Mouse (Mus musculus) olfactory bulb, adult 2 months (tissue): ENCODE results near the gene Nebl. TPM values are rescaled to one million over a fixed set of nuclear protein-coding genes. Genes with fewer than 3 reads are reported as not detected.

Source experiments
- H3K27ac ChIP-seq: fragments of 200-500 bp; 2 replicates; pipeline ENCODE4 v1.5.1; 2012; ENCODE audit warnings: low read depth, low read length; ENCODE audit not compliant: insufficient read depth
- H3K4me1 ChIP-seq: fragments of 200-500 bp; 2 replicates; pipeline ENCODE4 v1.6.1; 2012; ENCODE audit warnings: low read length; ENCODE audit not compliant: control insufficient read depth, insufficient read depth
- H3K4me3 ChIP-seq: fragments of 200-500 bp; 2 replicates; pipeline ENCODE4 v1.5.1; 2012; ENCODE audit warnings: mild to moderate bottlenecking, low read depth, low read length, moderate library complexity; ENCODE audit not compliant: insufficient read depth
- CTCF ChIP-seq: fragments of 200-500 bp; IDR thresholded peaks from 2 replicates; pipeline ENCODE4 v1.5.1; 2012; ENCODE audit warnings: low read depth, mild to moderate bottlenecking, low read length, moderate library complexity; ENCODE audit not compliant: insufficient read depth
- POLR2A ChIP-seq: fragments of 200-500 bp; IDR thresholded peaks from 2 replicates; pipeline ENCODE4 v1.6.1; 2012; ENCODE audit warnings: mild to moderate bottlenecking, low read depth, low read length, moderate library complexity; ENCODE audit not compliant: insufficient read depth
- WGBS: fragments of 180-500 bp; shearing (Covaris S2); methylation state at CpG from one replicate; pipeline ENCODE4 v1.1.7; 2018; 5-methylcytosine and 5-hydroxymethylcytosine counted together
- polyA plus RNA-seq: library from polyadenylated mRNA; stranded (reverse); fragments of >200 nt; gene quantifications from 2 replicates; pipeline ENCODE4 v1.2.4, GENCODE M21; 2012; ENCODE audit warnings: low replicate concordance; ENCODE audit not compliant: missing spikeins, insufficient read depth, insufficient read length

Gene Nebl
- polyA plus RNA-seq, 1 experiment = 392 TPM

GRCm38 (mm10) chr2:17523791-17524190 lies 207.5 kb downstream of the Nebl start:
- no peak overlapping the region for H3K4me3 ChIP-seq
- TF ChIP-seq CTCF (no peak), POLR2A (no peak)
- H3K4me1 ChIP-seq = no peaks in the 10 kb centered on the region
- 85% methylated on average over 4 of the region's 4 CpGs for whole genome bisulfite sequencing
- H3K27ac ChIP-seq = no peak overlapping the region

- H3K27ac ChIP-seq = no peak overlapping the region
- 84% methylated on average over 2 of the region's 2 CpGs for WGBS
- H3K4me3 ChIP-seq = no peak overlapping the region
- no peak for TF ChIP-seq POLR2A
- TF ChIP-seq CTCF = no peak
- H3K4me1 ChIP-seq = peaks cover 3% of the 10 kb centered on the region; the same call in 1 of the 2 replicates
Observed at GRCm38 (mm10) chr2:17515686-17516085, 215.6 kb downstream of the Nebl start.

- Histone ChIP-seq H3K4me3 (no peak overlapping the region), H3K27ac (no peak overlapping the region), H3K4me1 (peaks cover 3% of the 10 kb centered on the region; the same call in 1 of the 2 replicates)
- 62% methylated on average over 12 of the region's 12 CpGs for WGBS
- no peak for TF ChIP-seq POLR2A
- no peak for TF ChIP-seq CTCF
Observed at GRCm38 (mm10) chr2:17514765-17515164, 216.5 kb downstream of the Nebl start.

GRCm38 (mm10) chr2:17509942-17510341 lies 221.3 kb downstream of the Nebl start:
- WGBS = 63% methylated on average over 1 of the region's 1 CpGs
- Histone ChIP-seq H3K27ac (no peak overlapping the region), H3K4me3 (no peak overlapping the region), H3K4me1 (peaks cover 2% of the 10 kb centered on the region; the same call in 1 of the 2 replicates)
- TF ChIP-seq CTCF = no peak
- TF ChIP-seq POLR2A = no peak

GRCm38 (mm10) chr2:17507362-17507761 lies 223.9 kb downstream of the Nebl start:
- Histone ChIP-seq H3K4me1 (no peaks in the 10 kb centered on the region), H3K4me3 (no peak overlapping the region), H3K27ac (no peak overlapping the region)
- TF ChIP-seq CTCF = no peak
- no peak for TF ChIP-seq POLR2A
- WGBS = 87% methylated on average over 2 of the region's 2 CpGs

GRCm38 (mm10) chr2:17504115-17504774 lies 227.0 kb downstream of the Nebl start:
- 89% methylated on average over 6 of the region's 6 CpGs for WGBS
- no peak for TF ChIP-seq POLR2A
- no peak for TF ChIP-seq CTCF

GRCm38 (mm10) chr2:17501075-17501474 lies 230.2 kb downstream of the Nebl start:
- no peak overlapping the region for H3K4me3 ChIP-seq
- no peaks in the 10 kb centered on the region for H3K4me1 ChIP-seq
- WGBS = 93% methylated on average over 3 of the region's 3 CpGs
- H3K27ac ChIP-seq = no peak overlapping the region
- TF ChIP-seq POLR2A (no peak), CTCF (no peak)

More at GRCm38 (mm10) chr2:17504115-17504774, 227.0 kb downstream of the Nebl start:
- Histone ChIP-seq H3K27ac (no peak overlapping the region), H3K4me1 (no peaks in the 10 kb centered on the region), H3K4me3 (no peak overlapping the region)

GRCm38 (mm10) chr2:17465517-17466174 lies 265.6 kb downstream of the Nebl start:
- TF ChIP-seq POLR2A (no peak), CTCF (no peak)
- Histone ChIP-seq H3K4me3 (no peak overlapping the region), H3K4me1 (no peaks in the 10 kb centered on the region), H3K27ac (no peak overlapping the region)
- 76% methylated on average over 6 of the region's 6 CpGs for WGBS

GRCm38 (mm10) chr2:17460434-17460833 lies 270.8 kb downstream of the Nebl start:
- Histone ChIP-seq H3K4me3 (no peak overlapping the region), H3K4me1 (no peaks in the 10 kb centered on the region), H3K27ac (no peak overlapping the region)
- WGBS = 95% methylated on average over 2 of the region's 2 CpGs
- TF ChIP-seq CTCF (no peak), POLR2A (no peak)
